Mouse (Mus musculus): ENCODE results near the gene Sult5a1. TPM values are rescaled to one million over a fixed set of nuclear protein-coding genes. Genes with fewer than 3 reads are reported as not detected.

Sult5a1 gene
- polyA plus RNA-seq, 1 experiment from 2014 or later, result 8.4 TPM

- H3K4me2 ChIP-seq (ENCODE audit: low read depth, low read length), result no peak overlapping the region
- H3K9me3 ChIP-seq (replicated peaks; ENCODE audit: control insufficient read depth, low read length), result no peaks in the 10 kb centered on the region
- H3K27me3 ChIP-seq (ENCODE audit: control insufficient read depth, insufficient read depth, low read length), result no peaks in the 10 kb centered on the region
- peaks cover 14% of the 10 kb centered on the region for H3K4me1 ChIP-seq (ENCODE audit: control insufficient read depth, insufficient read depth, low read length)
- H3K9ac ChIP-seq (replicated peaks; ENCODE audit: low read length), result no peak overlapping the region
- DNase-seq (ENCODE audit: low spot score), result no peak
- no peak overlapping the region for H3K4me3 ChIP-seq (ENCODE audit: low read depth, low read length)
- no peak overlapping the region for H3K27ac ChIP-seq (replicated peaks; ENCODE audit: low read depth, low read length)
- ATAC-seq (replicated peaks; ENCODE audit: insufficient number of reproducible peaks, low FRiP score, low TSS enrichment, low read depth), result no peak
- H3K36me3 ChIP-seq (replicated peaks; ENCODE audit: control insufficient read depth, insufficient read depth, low read depth, low read length), result no peaks in the 10 kb centered on the region
- 78% methylated on average over 7 of the region's 7 CpGs for WGBS
These were observed 30.7 kb upstream of the Sult5a1 start for GRCm38 (mm10) chr8:123188841-123189240.

GRCm38 (mm10) chr8:123188006-123188405 is 29.9 kb upstream of the Sult5a1 start:
- 77% methylated on average over 2 of the region's 2 CpGs for WGBS
- Histone ChIP-seq H3K4me2 (ENCODE audit: low read depth, low read length) (no peak overlapping the region), H3K4me1 (ENCODE audit: control insufficient read depth, insufficient read depth, low read length) (peaks cover 14% of the 10 kb centered on the region), H3K36me3 (replicated peaks; ENCODE audit: control insufficient read depth, insufficient read depth, low read depth, low read length) (no peaks in the 10 kb centered on the region), H3K4me3 (ENCODE audit: low read depth, low read length) (no peak overlapping the region), H3K9me3 (replicated peaks; ENCODE audit: control insufficient read depth, low read length) (no peaks in the 10 kb centered on the region), H3K9ac (replicated peaks; ENCODE audit: low read length) (no peak overlapping the region), H3K27ac (replicated peaks; ENCODE audit: low read depth, low read length) (no peak overlapping the region), H3K27me3 (ENCODE audit: control insufficient read depth, insufficient read depth, low read length) (no peaks in the 10 kb centered on the region)
- DNase-seq (ENCODE audit: low spot score) (no peak), ATAC-seq (replicated peaks; ENCODE audit: insufficient number of reproducible peaks, low FRiP score, low TSS enrichment, low read depth) (no peak)

GRCm38 (mm10) chr8:123185566-123186409 is 27.7 kb upstream of the Sult5a1 start, which contains the start of gene Dpep1:
Dpep1 (plus strand) TSS chr8:123186242.
- Histone ChIP-seq H3K9me3 (replicated peaks; ENCODE audit: control insufficient read depth, low read length) (no peaks in the 10 kb centered on the region), H3K4me3 (ENCODE audit: low read depth, low read length) (no peak within 1 kb of the TSS), H3K27ac (replicated peaks; ENCODE audit: low read depth, low read length) (peak within 1 kb of the TSS; percentile 52), H3K36me3 (replicated peaks; ENCODE audit: control insufficient read depth, insufficient read depth, low read depth, low read length) (no peaks in the 10 kb centered on the region), H3K27me3 (ENCODE audit: control insufficient read depth, insufficient read depth, low read length) (no peaks in the 10 kb centered on the region), H3K4me2 (ENCODE audit: low read depth, low read length) (peak within 1 kb of the TSS; percentile 10; the same call in 1 of the 2 replicates), H3K4me1 (ENCODE audit: control insufficient read depth, insufficient read depth, low read length) (peaks cover 14% of the 10 kb centered on the region), H3K9ac (replicated peaks; ENCODE audit: low read length) (peak within 1 kb of the TSS; percentile 7; the same call in 1 of the 2 replicates)
- peak; percentile 86 for DNase-seq (ENCODE audit: low spot score)
- peak; percentile 45 for ATAC-seq (replicated peaks; ENCODE audit: insufficient number of reproducible peaks, low FRiP score, low TSS enrichment, low read depth)
- 21% methylated on average over 19 of the region's 19 CpGs for WGBS

GRCm38 (mm10) chr8:123181391-123181790 is 23.3 kb upstream of the Sult5a1 start:
- Histone ChIP-seq H3K27ac (replicated peaks; ENCODE audit: low read depth, low read length) (no peak overlapping the region), H3K4me2 (ENCODE audit: low read depth, low read length) (no peak overlapping the region), H3K9me3 (replicated peaks; ENCODE audit: control insufficient read depth, low read length) (no peaks in the 10 kb centered on the region)

GRCm38 (mm10) chr8:123156070-123156773 is 1.9 kb downstream of the Sult5a1 start:
- 81% methylated on average over 9 of the region's 9 CpGs for WGBS
- ATAC-seq (replicated peaks; ENCODE audit: insufficient number of reproducible peaks, low FRiP score, low TSS enrichment, low read depth) (no peak), DNase-seq (ENCODE audit: low spot score) (no peak)
- H3K36me3 ChIP-seq (replicated peaks; ENCODE audit: control insufficient read depth, insufficient read depth, low read depth, low read length), result no peaks in the 10 kb centered on the region
- H3K9me3 ChIP-seq (replicated peaks; ENCODE audit: control insufficient read depth, low read length), result no peaks in the 10 kb centered on the region
- H3K4me2 ChIP-seq (ENCODE audit: low read depth, low read length), result no peak overlapping the region
- H3K27me3 ChIP-seq (ENCODE audit: control insufficient read depth, insufficient read depth, low read length), result no peaks in the 10 kb centered on the region
- no peak overlapping the region for H3K4me3 ChIP-seq (ENCODE audit: low read depth, low read length)
- H3K4me1 ChIP-seq (ENCODE audit: control insufficient read depth, insufficient read depth, low read length), result no peaks in the 10 kb centered on the region; the same call in 1 of the 2 replicates
- H3K9ac ChIP-seq (replicated peaks; ENCODE audit: low read length), result no peak overlapping the region
- no peak overlapping the region for H3K27ac ChIP-seq (replicated peaks; ENCODE audit: low read depth, low read length)

More at GRCm38 (mm10) chr8:123181391-123181790, 23.3 kb upstream of the Sult5a1 start:
- ATAC-seq (replicated peaks; ENCODE audit: insufficient number of reproducible peaks, low FRiP score, low TSS enrichment, low read depth), result no peak
- WGBS, result 62% methylated on average over 3 of the region's 3 CpGs
- DNase-seq (ENCODE audit: low spot score), result peak; percentile 52
- Histone ChIP-seq H3K4me3 (ENCODE audit: low read depth, low read length) (no peak overlapping the region), H3K9ac (replicated peaks; ENCODE audit: low read length) (no peak overlapping the region), H3K36me3 (replicated peaks; ENCODE audit: control insufficient read depth, insufficient read depth, low read depth, low read length) (no peaks in the 10 kb centered on the region), H3K4me1 (ENCODE audit: control insufficient read depth, insufficient read depth, low read length) (peaks cover 7% of the 10 kb centered on the region), H3K27me3 (ENCODE audit: control insufficient read depth, insufficient read depth, low read length) (no peaks in the 10 kb centered on the region)

- Histone ChIP-seq H3K36me3 (replicated peaks; ENCODE audit: control insufficient read depth, insufficient read depth, low read depth, low read length) (no peaks in the 10 kb centered on the region), H3K4me2 (ENCODE audit: low read depth, low read length) (no peak overlapping the region), H3K4me3 (ENCODE audit: low read depth, low read length) (no peak overlapping the region), H3K27ac (replicated peaks; ENCODE audit: low read depth, low read length) (no peak overlapping the region), H3K9me3 (replicated peaks; ENCODE audit: control insufficient read depth, low read length) (no peaks in the 10 kb centered on the region), H3K9ac (replicated peaks; ENCODE audit: low read length) (no peak overlapping the region), H3K27me3 (ENCODE audit: control insufficient read depth, insufficient read depth, low read length) (no peaks in the 10 kb centered on the region), H3K4me1 (ENCODE audit: control insufficient read depth, insufficient read depth, low read length) (no peaks in the 10 kb centered on the region; the same call in 1 of the 2 replicates)
- whole genome bisulfite sequencing, result 48% methylated on average over 5 of the region's 5 CpGs
- DNase-seq (ENCODE audit: low spot score) (no peak), ATAC-seq (replicated peaks; ENCODE audit: insufficient number of reproducible peaks, low FRiP score, low TSS enrichment, low read depth) (no peak)
These were observed 2.9 kb downstream of the Sult5a1 start for GRCm38 (mm10) chr8:123155177-123155576.

- Histone ChIP-seq H3K4me3 (ENCODE audit: low read depth, low read length) (no peak overlapping the region), H3K9ac (replicated peaks; ENCODE audit: low read length) (no peak overlapping the region), H3K4me2 (ENCODE audit: low read depth, low read length) (no peak overlapping the region), H3K36me3 (replicated peaks; ENCODE audit: control insufficient read depth, insufficient read depth, low read depth, low read length) (no peaks in the 10 kb centered on the region), H3K4me1 (ENCODE audit: control insufficient read depth, insufficient read depth, low read length) (no peaks in the 10 kb centered on the region), H3K27me3 (ENCODE audit: control insufficient read depth, insufficient read depth, low read length) (no peaks in the 10 kb centered on the region), H3K9me3 (replicated peaks; ENCODE audit: control insufficient read depth, low read length) (no peaks in the 10 kb centered on the region), H3K27ac (replicated peaks; ENCODE audit: low read depth, low read length) (no peak overlapping the region)
- 55% methylated on average over 9 of the region's 9 CpGs for WGBS
- no peak for ATAC-seq (replicated peaks; ENCODE audit: insufficient number of reproducible peaks, low FRiP score, low TSS enrichment, low read depth)
- DNase-seq (ENCODE audit: low spot score), result no peak
These were observed 7.4 kb downstream of the Sult5a1 start for GRCm38 (mm10) chr8:123150737-123151171.

GRCm38 (mm10) chr8:123146390-123146789 is 11.7 kb downstream of the Sult5a1 start:
- no peak overlapping the region for H3K27ac ChIP-seq (replicated peaks; ENCODE audit: low read depth, low read length)
- WGBS, result 78% methylated on average over 7 of the region's 7 CpGs
- no peaks in the 10 kb centered on the region for H3K4me1 ChIP-seq (ENCODE audit: control insufficient read depth, insufficient read depth, low read length)
- no peak overlapping the region; the same call in 1 of the 2 replicates for H3K9ac ChIP-seq (replicated peaks; ENCODE audit: low read length)
- H3K4me2 ChIP-seq (ENCODE audit: low read depth, low read length), result no peak overlapping the region
- no peaks in the 10 kb centered on the region for H3K9me3 ChIP-seq (replicated peaks; ENCODE audit: control insufficient read depth, low read length)
- no peaks in the 10 kb centered on the region for H3K36me3 ChIP-seq (replicated peaks; ENCODE audit: control insufficient read depth, insufficient read depth, low read depth, low read length)
- ATAC-seq (replicated peaks; ENCODE audit: insufficient number of reproducible peaks, low FRiP score, low TSS enrichment, low read depth) (no peak), DNase-seq (ENCODE audit: low spot score) (no peak)
- no peaks in the 10 kb centered on the region for H3K27me3 ChIP-seq (ENCODE audit: control insufficient read depth, insufficient read depth, low read length)
- H3K4me3 ChIP-seq (ENCODE audit: low read depth, low read length), result no peak overlapping the region
